Comparison of ENCODE assay signal across 8 mouse cellular contexts in the genomic region with DNA sequence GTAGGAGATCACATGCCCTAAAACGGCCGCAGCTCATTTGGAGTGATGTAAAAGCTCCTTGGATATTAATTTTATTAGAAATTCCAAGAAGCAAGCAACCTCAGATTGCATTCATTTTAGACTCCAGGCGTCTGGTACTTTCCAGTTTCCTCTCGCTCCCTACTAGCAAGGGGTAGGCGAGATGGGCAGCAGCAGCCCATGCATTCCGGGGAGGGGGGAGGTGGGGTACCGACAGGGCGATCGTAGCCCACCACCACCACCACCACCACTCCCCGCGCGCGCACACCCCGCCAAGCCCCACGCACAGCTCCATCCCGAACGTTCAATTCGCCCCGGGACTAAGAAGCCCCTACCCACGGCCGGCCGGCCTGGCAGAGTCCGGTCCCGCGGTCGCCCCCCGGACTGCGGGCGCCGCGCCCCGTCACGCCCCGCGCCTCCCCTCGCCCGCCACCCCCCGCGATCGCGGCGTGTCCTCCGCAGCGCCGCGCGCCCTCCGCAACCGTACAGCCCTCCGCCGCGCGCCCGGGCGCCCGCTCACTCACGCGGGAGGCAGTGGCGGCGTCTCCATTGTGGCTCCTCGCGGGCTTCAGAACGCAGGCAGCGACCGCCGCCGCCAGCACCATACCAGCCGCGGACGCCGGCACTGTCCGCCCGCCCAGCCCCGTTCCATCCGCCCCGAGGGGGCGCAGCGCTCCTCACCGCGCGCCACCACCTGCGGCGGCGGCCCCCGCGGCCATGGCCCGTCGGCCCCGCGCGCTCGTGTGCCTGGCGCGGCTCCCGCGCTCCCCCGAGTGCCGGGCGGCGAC. TPM values are rescaled to one million over a fixed set of nuclear protein-coding genes. Genes with fewer than 3 reads are reported as not detected.
DNase-seq lines count a peak whose midpoint lies in the region; ATAC-seq and TF ChIP-seq lines count a peak whose summit lies in the region.

No protein-coding gene starts in this region.

- no peaks in the 10 kb centered on the region; the same call in 1 of the 2 replicates for H3K4me1 ChIP-seq in cerebellum, adult 2 months (ENCODE audit: control insufficient read depth, insufficient read depth, low read length)
- peaks cover 8 to 19% of the 10 kb centered on the region in 2 experiments; a peak in 2 of 4 replicates for H3K4me1 ChIP-seq in heart, embryonic 14.5 days (ENCODE audit: control insufficient read depth in 2 of 2, insufficient read depth in 2 of 2, low read length in 2 of 2)
- H3K4me1 ChIP-seq in liver, embryonic 12.5 days: peaks cover 33% of the 10 kb centered on the region

- under 1% methylated on average over 94 of the region's 100 CpGs for WGBS in cerebellum, adult 2 months
- under 1% methylated on average over 64 of the region's 100 CpGs for WGBS in heart, embryonic 14.5 days
- WGBS in liver, embryonic 12.5 days (ENCODE audit: insufficient replicate concordance): under 1% methylated on average over 54 of the region's 100 CpGs

- peak overlapping the region; percentile 70 for H3K27ac ChIP-seq in cerebellum, adult 2 months (ENCODE audit: insufficient read depth, low read length)
- H3K27ac ChIP-seq in heart, embryonic 14.5 days (replicated peaks in 1 of 2; ENCODE audit: control insufficient read depth in 1 of 2, insufficient read depth in 1 of 2, low read depth in 2 of 2, low read length in 2 of 2): peak overlapping the region in 1 of 2 experiments; percentile 2; a peak in 2 of 4 replicates
- H3K27ac ChIP-seq in liver, embryonic 12.5 days: peak overlapping the region; percentile 51

- no peaks in the 10 kb centered on the region for H3K36me3 ChIP-seq in C2C12 (ENCODE audit: control insufficient read depth, insufficient read depth)
- no peaks in the 10 kb centered on the region for H3K36me3 ChIP-seq in heart, embryonic 14.5 days (ENCODE audit: control insufficient read depth, insufficient read depth, low read length)
- H3K36me3 ChIP-seq in liver, embryonic 12.5 days: no peaks in the 10 kb centered on the region

- peak; percentile 13 for TF ChIP-seq CTCF in C2C12 (IDR thresholded peaks at IDR 0.05; ENCODE audit: control insufficient read depth, insufficient read depth, insufficient read length)
- TF ChIP-seq CTCF in cerebellum, adult 2 months (IDR thresholded peaks at IDR 0.05; ENCODE audit: borderline replicate concordance, insufficient read depth, low read depth, low read length): no peak

- no peaks in the 10 kb centered on the region for H3K27me3 ChIP-seq in C2C12 (ENCODE audit: control insufficient read depth, insufficient read depth, insufficient read length)
- no peaks in the 10 kb centered on the region for H3K27me3 ChIP-seq in cerebellum, adult 2 months (ENCODE audit: control insufficient read depth, insufficient read depth, low read length)
- H3K27me3 ChIP-seq in heart, embryonic 14.5 days (ENCODE audit: control insufficient read depth, insufficient read depth, low read length): no peaks in the 10 kb centered on the region
- peaks cover 33% of the 10 kb centered on the region for H3K27me3 ChIP-seq in liver, embryonic 12.5 days (replicated peaks)

- no peak for TF ChIP-seq POLR2A in cerebellum, adult 2 months (IDR thresholded peaks at IDR 0.05; ENCODE audit: borderline replicate concordance, insufficient read depth, low read length)

- peaks cover 25% of the 10 kb centered on the region for H3K79me3 ChIP-seq in C2C12 (ENCODE audit: low read depth)

- peaks cover 52% of the 10 kb centered on the region for H3K79me2 ChIP-seq in C2C12 (ENCODE audit: control insufficient read depth, insufficient read depth)

- peak overlapping the region; percentile 72 for H3ac ChIP-seq in C2C12 (ENCODE audit: control insufficient read depth, insufficient read length, low read depth)

- H3K9me3 ChIP-seq in heart, embryonic 14.5 days (ENCODE audit: control insufficient read depth, low read length): no peaks in the 10 kb centered on the region
- no peaks in the 10 kb centered on the region for H3K9me3 ChIP-seq in liver, embryonic 12.5 days (replicated peaks)

- H3K4me3 ChIP-seq in C2C12 (ENCODE audit: insufficient read depth, poor library complexity, severe bottlenecking): peak overlapping the region; percentile 63
- H3K4me3 ChIP-seq in cerebellum, adult 2 months (replicated peaks; ENCODE audit: insufficient read depth, low read depth, low read length): peak overlapping the region; percentile 85
- peak overlapping the region; percentile 63 to 69 for H3K4me3 ChIP-seq in heart, embryonic 14.5 days (ENCODE audit: control insufficient read depth in 1 of 2, insufficient read depth in 1 of 2, low read depth in 1 of 2, low read length in 2 of 2)
- H3K4me3 ChIP-seq in liver, embryonic 12.5 days: peak overlapping the region; percentile 79

- peak; percentile 79 for ATAC-seq in heart, embryonic 14.5 days (ENCODE audit: insufficient number of reproducible peaks, insufficient read depth, low FRiP score, low read depth)
- peak; percentile 78 for ATAC-seq in liver, embryonic 12.5 days

- H3K4me2 ChIP-seq in heart, embryonic 14.5 days (ENCODE audit: low read length): peak overlapping the region; percentile 94
- peak overlapping the region; percentile 89 for H3K4me2 ChIP-seq in liver, embryonic 12.5 days

- DNase-seq in kidney, adult 18-20 months: peak; percentile 52
- no peak for DNase-seq in kidney, postnatal 36 days
- peak; percentile 43 to 70 for DNase-seq in cerebellum, adult 2 months
- DNase-seq in retina, postnatal 7 days (ENCODE audit: low read depth, low spot score): peak; percentile 64
- no peak for DNase-seq in left cerebral cortex, adult 8-10 months (ENCODE audit: low spot score in 2 of 2)

- peak overlapping the region; percentile 74 for H3K9ac ChIP-seq in heart, embryonic 14.5 days (ENCODE audit: low read length)
- peak overlapping the region; percentile 78 for H3K9ac ChIP-seq in liver, embryonic 12.5 days

TF ChIP-seq in C2C12, 6 proteins besides CTCF, POLR2A, EP300 and RAD21:
- TF ChIP-seq MYOG (IDR thresholded peaks at IDR 0.05; ENCODE audit: control insufficient read depth, extremely low read depth, insufficient read length) (no peak), MYOD1 (IDR thresholded peaks at IDR 0.05; ENCODE audit: control insufficient read depth, insufficient read length, low read depth) (no peak), USF1 (IDR thresholded peaks at IDR 0.05; ENCODE audit: low read depth) (no peak), FOSL1 (IDR thresholded peaks at IDR 0.05; ENCODE audit: insufficient read depth, low read length, poor library complexity, severe bottlenecking) (no peak), CEBPB (IDR thresholded peaks at IDR 0.05; ENCODE audit: low read depth) (no peak), MAX (IDR thresholded peaks at IDR 0.05) (no peak)
TF ChIP-seq in C2C12: peak in this region for 0.

RNA-seq across cellular contexts. Expression of gene Klhl2, which starts 0.5 kb away (rescaled TPM):
- 12.1 TPM for polyA plus RNA-seq in C2C12 (2012; fragmentation: generic; extraction: Trizol)
- 58.4 and 73.5 TPM in 2 replicates for polyA plus RNA-seq in cerebellum, adult 2 months (2012; rRNA removed)
- polyA plus RNA-seq in heart, embryonic 14.5 days (2014; fragmentation: Nextera tagmentation; extraction: Ambion mirVana): 13.1 and 13.9 TPM in 2 replicates
- polyA plus RNA-seq in liver, embryonic 12.5 days (2016; fragmentation: Nextera tagmentation; extraction: Ambion mirVana): 6.9 and 8.2 TPM in 2 replicates
- total RNA-seq in left cerebral cortex, adult 8-10 months (2022): 100 to 1,000 TPM; 167 to 176 (median 171) TPM

Comparison
In these comparisons a context has a peak if more than half of its experiments do, and no peak if none do; other contexts are left out.
1. DNase-seq: peak in kidney, adult 18-20 months (single experiment), cerebellum, adult 2 months (2 of 2) and retina, postnatal 7 days (single experiment); none in kidney, postnatal 36 days (0 of 2) and left cerebral cortex, adult 8-10 months (0 of 2).
2. Peak in every context shown above with its lines, with median percentiles within 50 percentile points of each other: H3K4me3 ChIP-seq.